Mouse (Mus musculus) erythroblast, embryonic 14.5 days (primary cell): ENCODE data around the gene Dxo.

ENCODE experiments used
- GATA1 ChIP-seq: IDR thresholded peaks from 2 replicates; pipeline ENCODE4 v1.6.1; 2012; ENCODE audit warnings: low read length, inconsistent platforms, mixed read lengths
- TAL1 ChIP-seq: IDR thresholded peaks from 3 replicates; pipeline ENCODE4 v1.6.1; 2012; ENCODE audit warnings: low read length, inconsistent platforms, mixed read lengths

GRCm38 (mm10) chr17:34853511-34853910 lies 16.7 kb downstream of the Dxo start:
- TF ChIP-seq TAL1, result no peak
- TF ChIP-seq GATA1, result no peak
